Mouse (Mus musculus): Measurements from ENCODE around the gene Oit1.

Gene Oit1

DNA sequence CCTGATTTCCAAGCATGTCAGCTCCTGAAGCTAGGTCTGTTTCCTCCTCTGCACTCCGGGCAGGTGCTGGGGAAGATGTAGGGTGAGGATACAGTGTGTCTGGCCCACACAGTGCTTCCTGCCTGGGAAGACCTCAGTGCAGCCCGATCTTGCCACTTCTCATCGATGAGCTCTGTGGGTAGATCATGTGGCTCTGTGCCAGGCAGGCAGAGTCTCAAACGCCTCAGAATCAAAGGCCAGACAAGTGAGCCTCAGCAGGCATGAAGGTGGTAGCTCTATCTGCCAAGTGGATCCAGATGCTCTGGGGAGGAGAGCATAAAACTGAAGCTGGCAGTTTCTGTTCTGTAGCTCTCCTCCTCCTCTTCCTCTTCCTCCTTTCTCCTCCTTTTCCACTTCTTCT is 38.3 kb downstream of the Oit1 start:
- in situ Hi-C loops (cut with MseI, MboI): no loop called here

DNA sequence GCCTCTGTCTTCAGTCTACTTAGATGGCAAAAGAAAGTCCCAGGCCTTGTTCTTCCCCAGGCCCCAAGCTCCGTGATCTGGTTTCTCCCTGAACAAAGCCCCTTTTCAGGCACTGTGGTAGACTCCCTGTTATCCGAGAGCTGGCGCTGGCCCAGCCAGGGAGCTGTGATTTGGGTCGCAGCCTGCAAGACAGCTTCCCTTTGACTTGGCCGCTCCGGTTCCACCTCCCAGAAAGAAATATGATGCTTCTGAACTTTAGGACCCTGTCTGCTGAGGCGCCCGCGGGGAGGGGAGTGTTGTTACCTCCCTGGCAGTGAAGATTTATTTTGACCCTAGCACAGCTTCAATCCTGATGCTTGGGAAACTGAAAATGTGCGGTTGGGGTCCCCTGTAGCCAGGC is 42.6 kb downstream of the Oit1 start:
- in situ Hi-C loops (cut with MseI, MboI): no loop called here

DNA sequence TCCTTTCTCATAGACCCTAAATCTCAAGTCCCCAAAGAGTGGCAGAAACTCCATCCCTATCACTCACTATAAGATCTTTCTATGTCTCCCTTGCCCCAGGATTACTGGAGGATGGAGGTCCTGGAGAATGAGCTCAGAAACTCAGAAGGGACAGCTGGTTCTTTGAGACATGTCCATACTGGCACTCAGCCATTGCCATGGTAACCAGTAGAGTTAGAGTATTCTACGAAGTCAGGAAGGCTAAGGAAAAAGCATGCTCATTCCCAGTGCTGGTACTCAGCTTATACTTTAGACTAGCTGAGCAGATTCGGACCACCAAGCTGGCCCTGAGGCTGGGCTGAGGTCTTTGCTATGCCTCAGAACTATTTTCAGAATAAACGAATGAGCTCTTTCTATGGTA is 44.0 kb downstream of the Oit1 start:
- in situ Hi-C loops (cut with MseI, MboI): no loop called here

DNA sequence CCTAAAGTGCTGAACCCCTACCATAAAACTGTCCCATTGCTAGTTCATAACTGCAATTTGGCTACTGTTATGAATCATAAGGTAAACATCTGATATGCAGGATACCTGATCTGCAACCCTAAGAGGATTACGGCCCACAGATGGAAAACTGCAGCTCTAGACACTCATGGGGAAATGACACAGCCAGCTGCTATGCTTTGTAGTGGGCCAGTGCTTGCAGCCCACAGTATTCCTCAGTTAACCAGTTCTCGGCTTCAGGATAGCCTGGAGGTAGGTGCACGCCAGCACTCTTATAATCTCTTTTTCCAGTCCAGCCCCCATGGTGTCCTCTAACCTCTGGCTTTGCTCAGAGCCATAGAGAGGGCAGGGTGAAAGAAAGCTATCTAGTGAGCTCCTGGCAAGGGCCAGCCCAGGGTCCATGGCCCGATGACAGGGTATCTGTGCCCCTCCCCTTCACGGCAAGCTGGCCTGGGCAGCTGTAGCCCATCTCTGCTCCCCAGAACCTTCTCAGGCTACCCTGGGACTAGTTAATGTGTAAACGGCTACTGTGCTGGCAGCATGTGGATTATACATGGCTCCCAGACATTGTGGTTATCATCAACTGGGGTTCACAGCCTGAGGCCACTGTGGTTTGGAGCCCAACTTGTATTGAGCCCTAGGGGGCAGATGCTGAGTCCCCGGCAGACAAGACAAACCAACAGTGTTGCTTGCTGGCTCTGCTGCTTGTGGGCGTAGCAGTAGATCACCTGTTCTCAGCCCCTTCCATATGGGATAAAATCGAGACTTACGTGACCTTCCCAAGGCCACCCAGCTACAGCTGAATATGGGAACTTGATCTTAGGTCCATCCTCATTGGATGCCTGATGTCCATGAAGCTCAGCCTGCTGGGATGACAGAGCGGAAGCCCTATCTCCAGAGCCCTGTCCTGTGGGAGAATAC is 46.0 kb downstream of the Oit1 start:
- in situ Hi-C loops (cut with MseI, MboI): no loop called here

DNA sequence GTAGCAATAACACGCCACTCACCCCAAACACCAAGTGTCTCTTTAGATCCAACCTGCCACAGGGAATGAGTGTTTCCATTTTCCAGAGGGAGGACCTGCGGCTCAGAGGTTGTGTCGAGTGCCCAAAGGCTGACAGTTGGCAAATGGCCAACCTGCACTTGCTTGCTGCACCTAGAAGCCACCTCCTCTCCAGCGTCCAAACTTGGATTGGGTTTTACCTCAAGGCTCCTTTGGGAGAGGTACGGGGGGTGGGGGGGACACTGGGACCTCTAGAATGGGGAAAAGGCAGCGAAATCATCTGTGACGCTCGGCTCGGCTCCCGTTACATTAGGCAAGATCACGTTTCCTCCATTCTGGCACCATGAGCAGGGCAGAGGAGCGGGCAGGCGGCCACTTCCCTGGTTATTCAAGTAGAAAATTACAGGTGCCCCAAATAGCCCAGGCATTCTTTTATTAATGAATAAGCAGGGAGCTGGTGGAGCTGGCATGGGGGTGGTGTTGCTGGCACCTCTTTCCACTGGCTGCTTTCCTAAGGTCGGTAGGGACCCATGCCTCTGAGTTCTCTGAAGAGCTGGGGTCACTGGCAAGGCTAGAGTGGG is 47.1 kb downstream of the Oit1 start:
- in situ Hi-C loops (cut with MseI, MboI): no loop called here

DNA sequence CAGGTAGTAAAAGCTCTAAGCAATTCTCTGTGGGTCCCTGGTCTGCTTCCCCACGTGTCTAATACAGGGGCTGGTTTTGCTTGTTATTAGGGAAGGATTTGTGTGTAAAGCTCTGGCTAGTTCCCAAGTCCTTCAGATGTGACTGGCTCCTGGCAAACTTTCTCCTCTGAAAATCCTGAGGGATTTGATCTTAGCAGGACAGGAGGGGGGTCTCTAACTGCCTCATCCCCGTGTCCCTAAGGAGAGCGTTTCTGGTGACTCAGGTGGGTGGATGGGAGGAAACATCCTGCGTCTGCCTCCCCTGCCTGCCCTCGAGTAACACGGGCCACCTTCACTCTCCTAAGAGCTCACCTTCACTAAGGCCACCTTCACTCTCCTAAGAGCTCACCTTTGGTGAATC is 48.2 kb downstream of the Oit1 start:
- in situ Hi-C loops (cut with MseI, MboI): no loop called here

DNA sequence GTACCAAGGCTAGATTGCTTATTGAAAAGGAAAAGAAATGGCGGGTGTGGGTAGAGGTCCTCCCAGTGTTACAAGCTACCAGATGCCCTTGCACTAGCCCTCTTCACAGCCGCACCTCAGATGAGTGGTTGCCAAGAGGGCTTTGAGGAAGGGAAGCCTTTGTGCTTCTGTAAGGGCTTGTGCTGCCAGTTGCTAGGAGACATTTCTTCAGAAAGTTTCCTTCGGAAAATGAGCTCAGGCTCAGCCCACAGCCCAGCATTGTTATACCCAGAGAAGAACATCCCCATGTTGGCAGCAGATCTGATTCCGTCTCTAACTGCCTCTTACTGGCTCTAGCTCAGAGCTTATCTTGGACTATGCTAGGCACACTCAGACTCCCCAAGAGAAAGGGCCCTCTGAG is 49.0 kb downstream of the Oit1 start:
- in situ Hi-C loops (cut with MseI, MboI): no loop called here

DNA sequence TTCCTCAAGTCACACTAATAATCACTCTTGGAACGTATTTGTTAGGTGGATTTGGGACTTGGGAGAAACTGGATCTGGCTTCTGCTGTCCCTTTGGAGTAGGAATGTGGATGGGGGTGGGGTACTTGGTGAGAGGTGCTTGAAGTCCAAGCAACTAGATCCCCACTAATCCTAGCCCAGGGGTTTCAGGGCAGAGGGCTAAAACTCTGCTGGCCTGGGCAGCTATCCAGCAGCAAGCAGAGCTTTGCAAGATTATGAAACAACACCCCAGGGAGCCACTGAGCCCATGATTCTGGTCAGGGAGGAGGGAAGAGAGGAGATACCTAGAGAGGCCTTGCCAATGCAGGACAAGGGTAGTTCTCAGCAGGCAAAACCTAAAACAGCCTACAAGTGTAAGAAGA is 51.2 kb downstream of the Oit1 start:
- in situ Hi-C loops (cut with MseI, MboI): no loop called here

DNA sequence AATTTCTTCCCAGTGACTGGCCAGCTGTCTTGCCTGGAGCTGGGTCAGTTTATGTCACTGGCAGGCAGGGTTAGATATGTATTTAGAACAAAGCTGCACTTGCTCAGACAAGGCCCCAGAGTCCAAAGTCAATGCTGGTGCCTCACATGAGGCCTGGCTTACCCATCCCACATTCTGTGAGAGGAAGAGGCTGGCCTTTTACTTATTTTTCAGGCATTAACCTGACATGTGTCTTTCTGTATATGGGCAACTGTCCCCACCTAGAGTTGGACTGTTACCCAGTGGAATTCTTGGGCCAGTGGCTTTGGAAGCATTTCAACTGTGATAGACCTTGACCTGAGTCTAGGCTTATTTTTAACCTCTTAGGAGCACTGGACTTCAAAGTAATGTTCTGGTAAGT is 51.6 kb downstream of the Oit1 start:
- in situ Hi-C loops (cut with MseI, MboI): no loop called here

DNA sequence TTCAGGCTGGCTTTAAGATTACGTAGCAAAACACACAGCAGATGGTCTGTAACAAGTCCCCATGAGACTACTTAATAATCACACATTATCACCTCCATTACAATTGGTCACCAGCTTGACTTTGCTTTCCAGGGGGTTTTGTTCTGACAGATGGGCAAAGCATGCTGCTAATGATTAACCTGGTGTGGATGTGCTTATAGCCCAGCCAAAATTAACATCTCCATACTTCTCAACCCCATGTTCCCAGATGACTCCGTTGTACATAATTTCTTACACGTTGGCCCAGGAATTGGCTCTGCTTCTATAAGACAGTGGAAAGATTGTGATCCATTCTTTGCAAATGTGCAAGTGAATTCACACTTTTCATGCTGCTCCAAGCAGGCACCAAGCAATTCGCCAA is 52.8 kb downstream of the Oit1 start:
- in situ Hi-C loops (cut with MseI, MboI): no loop called here

DNA sequence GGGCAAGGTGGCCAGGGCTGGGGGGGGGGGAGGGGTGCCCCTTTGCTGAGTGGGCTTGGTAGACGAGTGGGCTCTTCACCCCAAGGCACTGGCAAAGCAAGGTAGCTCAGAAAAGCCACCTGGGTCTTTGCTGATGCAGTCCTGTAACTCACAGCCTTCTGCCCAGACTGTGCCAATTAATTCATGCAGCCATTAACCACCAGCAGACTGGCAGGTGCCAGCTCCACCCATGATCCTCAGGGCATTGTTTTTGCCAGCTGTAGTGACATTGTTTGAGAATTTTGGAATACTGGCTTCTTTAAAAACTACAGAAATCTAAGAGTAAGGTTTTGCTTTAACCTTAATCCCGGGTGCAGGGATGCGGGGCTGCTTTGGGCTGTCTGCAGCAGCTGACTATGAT is 58.0 kb downstream of the Oit1 start:
- in situ Hi-C loops (cut with MseI, MboI): no loop called here

DNA sequence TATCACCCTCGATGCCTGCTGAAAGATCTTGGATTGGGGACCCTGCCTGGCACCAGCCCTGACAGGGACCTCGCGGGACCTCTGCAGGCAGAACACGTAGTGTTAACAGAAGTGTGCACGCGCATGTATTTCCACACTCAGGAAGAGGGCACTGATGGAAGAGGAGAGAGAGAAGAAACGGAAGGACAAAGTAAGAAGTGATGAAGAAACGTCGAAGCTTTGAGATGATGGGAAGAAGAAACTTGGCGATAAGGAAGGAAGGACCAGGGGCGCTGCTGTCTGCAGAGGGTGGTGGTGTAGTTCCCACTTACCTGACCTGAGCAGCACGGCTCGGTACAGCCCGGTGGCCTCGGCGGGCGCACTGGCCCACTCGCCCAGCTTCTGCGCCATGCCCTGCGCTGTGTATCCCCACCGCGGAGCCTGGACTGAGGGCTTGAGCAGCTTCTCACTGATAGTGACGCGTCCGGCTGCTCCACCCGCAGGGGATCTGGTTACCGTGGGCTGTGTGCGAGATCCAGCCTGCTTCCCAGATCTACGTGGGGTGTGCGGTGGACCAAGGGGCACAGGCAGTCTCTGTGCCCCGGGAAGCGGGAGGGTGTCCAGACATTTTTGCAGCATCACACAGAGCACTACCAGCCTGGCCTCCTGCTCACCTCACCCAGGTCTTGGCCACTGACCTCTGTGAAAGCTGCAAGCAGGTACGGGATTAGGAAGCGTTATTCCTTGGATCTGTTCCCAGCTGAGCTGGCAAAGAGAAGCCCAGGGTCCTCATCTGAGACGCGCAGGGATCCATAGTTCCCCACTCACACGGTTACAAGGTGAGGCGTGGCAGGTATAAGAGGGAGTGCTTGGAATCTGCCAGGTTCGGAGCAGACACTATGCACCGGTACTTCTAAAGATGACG is 61.1 kb downstream of the Oit1 start, which contains the start of gene Fam107a:
Gene Fam107a, minus strand, starts transcription at position 830 of the 904 bp plus-strand sequence.
- in situ Hi-C loops (cut with MseI, MboI): loop anchor here in 1 of 2 experiments (10.0 kb wide), 1 partner anchor 53 kb away; no protein-coding TSS in a partner anchor

DNA sequence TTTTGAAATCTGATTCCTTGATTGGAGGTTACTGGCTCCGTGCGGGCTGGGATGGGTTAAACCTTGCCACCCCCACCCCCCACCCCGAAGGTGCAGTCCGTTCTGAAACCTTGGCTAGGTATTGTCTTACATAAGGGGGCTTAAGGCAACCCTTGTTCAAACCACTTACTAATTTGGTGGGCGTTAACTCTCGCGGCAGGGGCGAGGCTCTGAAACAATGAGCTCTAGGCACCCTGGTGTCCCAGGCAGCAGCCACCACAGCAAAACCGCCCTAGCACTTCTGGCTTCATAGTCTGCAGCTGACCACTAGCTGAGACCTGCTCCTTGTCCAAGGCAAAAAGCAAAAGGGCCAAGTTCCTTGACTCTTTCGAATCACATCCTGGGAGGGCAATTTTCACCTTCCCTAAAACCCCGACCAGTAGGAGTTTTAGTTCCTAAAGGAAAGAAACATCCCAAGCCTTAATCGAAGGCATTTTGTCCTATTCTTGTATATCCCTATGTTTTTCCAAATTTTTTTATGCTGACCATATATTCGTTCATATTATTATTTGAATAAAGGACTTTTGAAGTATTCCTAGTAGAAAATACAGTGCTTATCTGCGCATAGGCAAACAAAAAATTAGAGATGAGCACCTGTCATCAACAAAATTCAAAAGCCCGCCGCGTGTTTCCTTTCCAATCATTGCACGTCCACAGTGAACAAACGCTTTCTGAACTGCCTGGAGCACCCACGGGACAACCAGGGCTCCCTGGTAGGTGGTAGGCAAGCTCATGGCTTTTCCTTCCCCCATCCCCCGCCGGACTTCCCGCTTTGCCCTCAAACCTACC is 62.0 kb downstream of the Oit1 start:
- in situ Hi-C loops (cut with MseI, MboI): loop anchor here in 1 of 2 experiments (10.0 kb wide), 1 partner anchor 52 kb away; no protein-coding TSS in a partner anchor

DNA sequence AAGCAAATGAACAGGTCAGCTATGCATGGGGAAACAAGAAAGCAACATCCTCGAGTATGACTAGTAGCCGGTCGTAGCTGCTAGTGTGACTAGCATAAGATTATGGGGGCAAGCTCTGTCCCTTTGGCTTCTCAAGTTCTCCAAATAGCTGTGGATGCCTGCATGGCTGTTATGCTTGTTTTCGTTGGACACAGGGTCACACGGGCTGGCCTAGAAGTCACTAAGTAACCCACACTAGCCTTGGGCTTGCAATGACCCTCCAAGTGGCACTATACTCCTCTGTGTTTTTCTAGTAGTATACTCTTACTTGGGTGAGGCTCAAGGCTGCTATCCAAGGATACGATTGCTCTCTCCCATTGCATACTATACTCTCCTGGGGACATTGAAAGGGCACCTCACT is 63.4 kb downstream of the Oit1 start:
- in situ Hi-C loops (cut with MseI, MboI): loop anchor here in 1 of 2 experiments (10.0 kb wide), 1 partner anchor 50 kb away; no protein-coding TSS in a partner anchor

DNA sequence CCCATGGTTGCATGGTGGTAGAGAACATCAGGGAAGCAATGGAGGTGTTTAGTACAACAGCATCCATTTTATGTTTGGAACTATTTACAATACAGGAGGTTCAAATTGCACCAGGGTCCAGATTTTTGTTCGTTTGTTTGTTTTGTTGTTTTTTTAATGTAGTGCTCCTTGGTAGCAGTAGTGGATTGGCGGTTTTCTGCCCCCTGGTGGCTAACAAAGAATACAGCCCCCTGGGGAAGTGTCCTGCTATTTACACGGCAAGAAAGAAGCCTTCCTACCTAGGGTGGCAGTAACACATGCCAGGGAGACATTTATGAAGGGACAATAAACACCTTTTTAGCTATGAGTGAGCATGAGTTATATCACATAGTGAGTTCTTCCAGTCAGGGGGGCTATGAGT is 64.0 kb downstream of the Oit1 start:
- in situ Hi-C loops (cut with MseI, MboI): loop anchor here in 1 of 2 experiments (10.0 kb wide), 1 partner anchor 50 kb away; no protein-coding TSS in a partner anchor

DNA sequence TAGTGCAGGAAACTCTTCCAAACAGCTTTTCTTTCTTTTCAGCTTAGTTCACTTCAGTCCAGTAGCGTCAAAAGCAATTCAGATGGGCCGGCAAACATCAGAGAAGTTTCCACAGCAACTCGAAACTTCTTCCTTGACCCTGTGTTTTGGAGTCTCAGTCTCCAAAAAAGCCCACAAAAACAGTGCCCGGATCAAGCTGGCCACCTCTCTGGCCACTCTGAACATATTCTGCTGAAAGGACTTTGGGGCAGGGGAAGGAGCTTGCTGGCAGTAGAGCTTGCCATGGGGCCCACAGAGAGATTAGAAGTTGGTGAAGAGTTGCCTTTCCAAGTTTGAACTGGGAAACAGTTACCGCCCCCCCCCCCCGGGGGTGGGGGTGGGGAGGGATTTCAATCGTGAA is 64.7 kb downstream of the Oit1 start:
- in situ Hi-C loops (cut with MseI, MboI): loop anchor here in 1 of 2 experiments (10.0 kb wide), 1 partner anchor 49 kb away; no protein-coding TSS in a partner anchor

DNA sequence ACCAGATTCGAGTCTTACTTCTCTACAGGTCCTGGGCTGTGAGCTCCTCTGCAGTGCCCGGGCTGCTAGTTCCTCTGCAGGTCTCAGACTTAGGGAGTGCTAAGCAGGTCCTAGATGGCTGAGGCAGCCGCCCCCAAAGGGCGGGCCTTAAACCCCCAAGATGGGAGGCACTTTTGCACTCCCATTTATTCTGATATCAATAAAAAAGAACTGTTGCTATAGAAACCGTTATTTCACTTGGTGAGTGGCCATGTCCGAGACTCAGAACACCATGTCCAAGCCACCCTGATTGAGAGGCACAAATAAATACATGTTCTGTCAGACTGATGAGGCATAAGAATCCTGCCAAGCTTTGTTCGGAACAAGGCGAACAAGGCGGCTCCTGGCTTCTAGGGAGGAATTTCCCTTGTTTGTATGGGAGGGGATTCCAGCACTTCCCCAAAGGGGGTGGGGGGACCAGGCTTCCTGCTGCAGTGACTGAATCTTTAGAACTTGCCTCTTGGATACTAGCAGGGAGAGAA is 68.9 kb downstream of the Oit1 start:
- in situ Hi-C loops (cut with MseI, MboI): loop anchor here in 1 of 2 experiments (10.0 kb wide), 1 partner anchor 45 kb away; no protein-coding TSS in a partner anchor

DNA sequence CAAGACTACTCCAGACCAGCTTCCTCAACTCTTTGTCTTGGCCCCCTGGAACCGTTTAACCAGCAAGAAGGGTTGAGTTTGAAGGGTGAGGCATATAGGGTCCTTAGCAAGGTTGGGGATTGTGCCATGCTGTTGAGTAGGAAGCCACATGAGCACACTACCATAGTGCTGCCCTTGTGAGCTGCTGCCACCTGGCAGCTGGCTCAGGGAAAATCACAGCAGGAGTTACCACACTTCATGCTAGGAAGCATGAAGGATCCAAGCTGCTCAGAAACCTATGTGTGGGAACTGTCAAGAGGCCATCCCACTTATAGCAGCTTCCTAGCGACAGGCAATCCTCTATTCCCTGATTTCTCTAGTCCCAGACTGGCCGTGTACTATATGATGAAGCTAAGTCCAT is 69.9 kb downstream of the Oit1 start:
- in situ Hi-C loops (cut with MseI, MboI): no loop called here

DNA sequence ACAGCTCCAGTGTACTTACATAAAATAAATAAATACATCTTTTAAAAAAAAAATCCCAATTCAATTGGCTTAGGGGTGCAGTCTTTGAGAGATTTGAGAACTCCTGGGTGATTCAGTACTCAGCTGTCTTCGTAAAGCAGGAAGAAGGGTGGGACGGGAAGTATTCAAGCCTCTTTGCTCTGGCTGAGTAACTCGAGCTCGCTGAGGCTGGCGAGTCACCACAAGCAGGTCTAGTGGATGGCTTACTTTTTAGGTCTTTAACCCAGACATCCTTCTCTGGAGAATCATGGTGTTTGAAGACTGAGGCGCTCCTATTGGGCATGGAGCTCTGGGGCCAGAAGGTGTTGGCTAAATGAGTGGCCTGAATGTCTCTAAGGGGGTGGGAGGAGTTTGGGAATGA is 71.7 kb downstream of the Oit1 start:
- in situ Hi-C loops (cut with MseI, MboI): no loop called here

DNA sequence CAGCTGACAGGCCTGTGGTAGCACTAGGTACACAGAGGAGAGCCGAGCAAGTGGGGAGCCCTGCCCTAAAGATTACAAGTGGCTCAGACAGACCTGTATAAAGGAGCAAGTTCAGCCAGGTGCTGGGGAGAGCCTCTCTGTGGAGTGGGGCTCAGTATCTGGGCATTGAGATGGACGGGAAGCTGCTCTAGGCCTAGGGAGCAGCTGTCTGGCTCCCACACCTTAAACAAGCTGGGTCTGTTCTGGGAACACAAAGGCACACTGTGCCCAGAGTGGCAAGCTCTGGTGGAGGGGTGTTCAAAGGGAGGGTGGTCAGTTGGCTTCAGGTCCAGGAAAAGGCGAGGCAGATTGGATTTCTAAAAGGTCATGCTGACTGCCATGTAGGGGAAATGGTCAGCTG is 73.5 kb downstream of the Oit1 start:
- in situ Hi-C loops (cut with MseI, MboI): no loop called here

Data from mouse trophoblast stem cell (cell line).